Mouse (Mus musculus) myocyte (in vitro differentiated cells): Measurements from ENCODE around the gene Tcea2.

Experiments
- E2F4 ChIP-seq: IDR thresholded peaks from one replicate; pipeline ENCODE4 v1.6.1; 2011; ENCODE audit warnings: mild to moderate bottlenecking, control low read depth, moderate library complexity; ENCODE audit not compliant: insufficient read depth
- MAX ChIP-seq: IDR thresholded peaks from one replicate; pipeline ENCODE4 v1.6.1; 2011; ENCODE audit warnings: low read depth, mild to moderate bottlenecking, control low read depth
- MYOD1 ChIP-seq, 3 experiments: IDR thresholded peaks; one replicate each; pipeline ENCODE4 v1.6.1; 2011; ENCODE audit warnings: control low read depth in 2 of 3, low read depth in 2 of 3, mild to moderate bottlenecking in 2 of 3, moderate library complexity in 1 of 3; ENCODE audit not compliant: insufficient read length in 2 of 3, control insufficient read depth in 1 of 3
- MYOG ChIP-seq, 3 experiments: IDR thresholded peaks; one replicate each; pipeline ENCODE4 v1.6.1; 2011; ENCODE audit warnings: control low read depth in 2 of 3, low read depth in 2 of 3, mild to moderate bottlenecking in 2 of 3; ENCODE audit not compliant: insufficient read length in 2 of 3, control insufficient read depth in 1 of 3, insufficient read depth in 1 of 3
- POLR2A ChIP-seq: IDR thresholded peaks from one replicate; pipeline ENCODE4 v1.6.1; 2011; ENCODE audit warnings: low read depth, mild to moderate bottlenecking, control low read depth, moderate library complexity; ENCODE audit not compliant: insufficient read length
- POLR2AphosphoS2 ChIP-seq: IDR thresholded peaks from one replicate; pipeline ENCODE4 v1.6.1; 2011; ENCODE audit warnings: low read depth, control low read depth; ENCODE audit not compliant: insufficient read length
- REST ChIP-seq: IDR thresholded peaks from one replicate; pipeline ENCODE4 v1.6.1; 2011; ENCODE audit warnings: mild to moderate bottlenecking, control low read depth, moderate library complexity; ENCODE audit not compliant: insufficient read depth, insufficient read length
- SRF ChIP-seq: IDR thresholded peaks from one replicate; pipeline ENCODE4 v1.6.1; 2011; ENCODE audit warnings: low read depth; ENCODE audit not compliant: control insufficient read depth, insufficient read length
- TCF12 ChIP-seq: IDR thresholded peaks from one replicate; pipeline ENCODE4 v1.6.1; 2011; ENCODE audit warnings: mild to moderate bottlenecking, control low read depth; ENCODE audit not compliant: poor library complexity, insufficient read depth, severe bottlenecking
- TCF3 ChIP-seq: IDR thresholded peaks from one replicate; pipeline ENCODE4 v1.6.1; 2011; ENCODE audit warnings: low read depth, control low read depth; ENCODE audit not compliant: insufficient read length
- USF1 ChIP-seq: IDR thresholded peaks from one replicate; pipeline ENCODE4 v1.6.1; 2011; ENCODE audit warnings: low read depth, mild to moderate bottlenecking, control low read depth, moderate library complexity

GRCm38 (mm10) chr2:181698241-181698640, 18.1 kb downstream of the Tcea2 start, which contains the start of gene Lkaaear1:
- TF ChIP-seq USF1 (no peak), POLR2A (no peak), TCF12 (no peak), POLR2AphosphoS2 (no peak), E2F4 (no peak), MYOD1 (IDR thresholded peaks at IDR 0.05; ENCODE audit: control insufficient read depth in 1 of 3, insufficient read length in 2 of 3, low read depth in 2 of 3) (no peak), MAX (no peak), SRF (no peak), REST (no peak), TCF3 (no peak), MYOG (IDR thresholded peaks at IDR 0.05; ENCODE audit: control insufficient read depth in 1 of 3, insufficient read depth in 1 of 3, insufficient read length in 2 of 3, low read depth in 2 of 3) (no peak)
